ENCODE assay signal across 18 mouse cellular contexts in the genomic region with DNA sequence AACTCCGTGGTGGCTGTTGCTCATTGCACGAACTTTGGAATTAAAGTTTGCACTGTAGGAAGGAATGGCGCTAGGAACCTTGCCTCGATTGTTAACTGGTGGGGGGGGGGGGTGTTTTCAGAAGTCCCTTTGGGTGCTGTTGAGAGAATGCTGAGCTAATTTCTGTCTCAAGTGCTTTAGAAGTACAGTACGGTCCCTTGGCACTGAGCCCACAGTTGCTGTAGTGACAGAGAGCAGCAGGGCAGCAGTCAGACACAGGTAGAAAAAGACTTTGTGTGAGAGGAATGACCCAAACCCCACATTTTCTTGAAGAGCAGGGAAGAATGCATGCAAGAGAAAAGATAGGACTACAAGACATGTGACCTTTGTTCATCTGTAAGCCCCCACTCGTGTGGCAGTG. TPM values are rescaled to one million over a fixed set of nuclear protein-coding genes. Genes with fewer than 3 reads are reported as not detected.
DNase-seq lines count a peak whose midpoint lies in the region; ATAC-seq and TF ChIP-seq lines count a peak whose summit lies in the region.
"Had no signal": no experiment of that assay in that cellular context is flagged by ENCODE, and none has a peak within 500 bp of the region (broad histone marks: within the 10 kb centered on the region; RNA-seq: fewer than 3 reads in every experiment).

No protein-coding gene starts in this region.

- H3K9me3 ChIP-seq in forebrain, postnatal 0 days (ENCODE audit: low read length) = no peaks in the 10 kb centered on the region
- H3K9me3 ChIP-seq: forebrain, embryonic 10.5 days; midbrain, embryonic 12.5 days had no signal

- no peak for ATAC-seq in forebrain, postnatal 0 days
- ATAC-seq: inflammation-experienced regulatory T-cells, adult 6 months; liver, postnatal 0 days; Patski had no signal

- intact Hi-C loops in left cerebral cortex, postnatal 4 days (cut with DNase I) = no loop called here
- intact Hi-C loops in heart, postnatal 14 days (cut with DNase I) = no loop called here
- intact Hi-C loops in left cerebral cortex, postnatal 36 days (cut with DNase I) = no loop called here

- no peaks in the 10 kb centered on the region for H3K4me1 ChIP-seq in forebrain, postnatal 0 days (ENCODE audit: insufficient read depth)
- H3K4me1 ChIP-seq: midbrain, embryonic 12.5 days had no signal

- H3K36me3 ChIP-seq in forebrain, postnatal 0 days (ENCODE audit: insufficient read depth) = no peaks in the 10 kb centered on the region
- H3K36me3 ChIP-seq: forebrain, embryonic 10.5 days; midbrain, embryonic 12.5 days had no signal

- peak; percentile 48 for DNase-seq in adrenal gland, postnatal 25 days
- DNase-seq in adrenal gland, postnatal 4 days (ENCODE audit: low spot score in 2 of 2) = no peak
- DNase-seq in left cerebral cortex, postnatal 4 days = peak; percentile 45
- DNase-seq in left cerebral cortex, adult 11 months (ENCODE audit: low spot score) = no peak
- peak; percentile 60 to 73 for DNase-seq in heart, postnatal 14 days
- DNase-seq in lung, postnatal 4 days = peak; percentile 53 to 67
- DNase-seq in left cerebral cortex, postnatal 36 days (ENCODE audit: low spot score in 2 of 2) = no peak
- no peak for DNase-seq in forebrain, postnatal 0 days
- DNase-seq: liver, postnatal 0 days; right cerebral cortex, postnatal 25 days had no signal

- no peak overlapping the region for H3K4me2 ChIP-seq in forebrain, postnatal 0 days (ENCODE audit: low read depth)
- H3K4me2 ChIP-seq: midbrain, embryonic 12.5 days had no signal

- no peak overlapping the region for H3K27ac ChIP-seq in forebrain, postnatal 0 days (ENCODE audit: low read depth, low read length)
- H3K27ac ChIP-seq: forebrain, embryonic 10.5 days; heart, adult 2 months; left cerebral cortex, adult 2 months; midbrain, embryonic 12.5 days had no signal

- 62% methylated on average over 6 of the region's 6 CpGs for WGBS in forebrain, postnatal 0 days

- no peak overlapping the region for H3K4me3 ChIP-seq in forebrain, postnatal 0 days (ENCODE audit: low read depth, low read length)
- H3K4me3 ChIP-seq: forebrain, embryonic 10.5 days; heart, adult 2 months; left cerebral cortex, adult 2 months; midbrain, embryonic 12.5 days had no signal

- no peak overlapping the region for H3K9ac ChIP-seq in forebrain, postnatal 0 days
- H3K9ac ChIP-seq: liver, postnatal 0 days; midbrain, embryonic 12.5 days had no signal

- no peak for TF ChIP-seq CTCF in forebrain, postnatal 0 days (IDR thresholded peaks at IDR 0.05; ENCODE audit: low read depth)

- no peaks in the 10 kb centered on the region for H3K27me3 ChIP-seq in forebrain, postnatal 0 days (ENCODE audit: insufficient read depth, low read length)
- H3K27me3 ChIP-seq: midbrain, embryonic 12.5 days; Patski had no signal

RNA-seq across cellular contexts. Expression of a gene that starts 39.2 kb away (rescaled TPM):
- 0.09 TPM in 1 of 2 replicates, not detected in the other for total RNA-seq in adrenal gland, postnatal 25 days (2021)
- under 1 TPM; 0.14 to 0.17 TPM for total RNA-seq in adrenal gland, postnatal 4 days (2021)
- 1 to 10 TPM in 1 of 2 experiments, under 1 TPM in 1; 0.86 to 1.8 TPM for total RNA-seq in left cerebral cortex, postnatal 4 days (2021)
- total RNA-seq in heart, postnatal 14 days (2021) = 1 to 10 TPM; 2.0 to 2.3 TPM
- 1 to 10 TPM; 1.1 to 5.5 TPM for total RNA-seq in left cerebral cortex, postnatal 36 days (2021)
- 1.6 and 4.0 TPM in 2 replicates for total RNA-seq in forebrain, postnatal 0 days (2014; rRNA removed)
- polyA plus RNA-seq in forebrain, postnatal 0 days (2015; fragmentation: Nextera tagmentation; extraction: Ambion mirVana) = 0.96 and 1.3 TPM in 2 replicates
- polyA plus RNA-seq: embryonic facial prominence, embryonic 11.5 days; forebrain, embryonic 10.5 days; inflammation-experienced regulatory T-cells, adult 6 months; liver, postnatal 0 days had no signal

RNA-seq across cellular contexts. Expression of a gene that starts 40.4 kb away (rescaled TPM):
- not detected in 2 replicates for total RNA-seq in adrenal gland, postnatal 25 days (2021)
- total RNA-seq in adrenal gland, postnatal 4 days (2021) = not detected
- total RNA-seq in left cerebral cortex, postnatal 4 days (2021) = under 1 TPM; 0.08 to 0.12 TPM
- under 1 TPM; 0.26 to 0.41 TPM for total RNA-seq in heart, postnatal 14 days (2021)
- total RNA-seq in left cerebral cortex, postnatal 36 days (2021) = under 1 TPM; 0.35 to 0.41 TPM
- not detected in 2 replicates for total RNA-seq in forebrain, postnatal 0 days (2014; rRNA removed)
- polyA plus RNA-seq in forebrain, postnatal 0 days (2015; fragmentation: Nextera tagmentation; extraction: Ambion mirVana) = 0.03 TPM in 1 of 2 replicates, not detected in the other
- polyA plus RNA-seq: embryonic facial prominence, embryonic 11.5 days; forebrain, embryonic 10.5 days; inflammation-experienced regulatory T-cells, adult 6 months; liver, postnatal 0 days; midbrain, embryonic 12.5 days; Patski; thymus, postnatal 0 days had no signal

RNA-seq across cellular contexts. Expression of a gene that starts 56.0 kb away (rescaled TPM):
- 15.9 and 17.2 TPM in 2 replicates for total RNA-seq in adrenal gland, postnatal 25 days (2021)
- total RNA-seq in adrenal gland, postnatal 4 days (2021) = 10 to 100 TPM; 21.9 to 26.4 TPM
- 10 to 100 TPM; 33.2 to 36.7 TPM for total RNA-seq in left cerebral cortex, postnatal 4 days (2021)
- total RNA-seq in heart, postnatal 14 days (2021) = 100 to 1,000 TPM; 154 to 172 TPM
- total RNA-seq in left cerebral cortex, postnatal 36 days (2021) = 10 to 100 TPM; 61.6 to 72.6 TPM
- 12.5 and 14.9 TPM in 2 replicates for total RNA-seq in forebrain, postnatal 0 days (2014; rRNA removed)
- polyA plus RNA-seq in forebrain, postnatal 0 days (2015; fragmentation: Nextera tagmentation; extraction: Ambion mirVana) = 7.8 and 11.7 TPM in 2 replicates

Comparison
In these comparisons a context has a peak if more than half of its experiments do, and no peak if none do; other contexts are left out.
1. DNase-seq: peak in adrenal gland, postnatal 25 days (single experiment), left cerebral cortex, postnatal 4 days (single experiment), heart, postnatal 14 days (2 of 2) and lung, postnatal 4 days (2 of 2); none in adrenal gland, postnatal 4 days (0 of 2), left cerebral cortex, adult 11 months (single experiment), left cerebral cortex, postnatal 36 days (0 of 2) and forebrain, postnatal 0 days (single experiment).